Mouse (Mus musculus) testis, adult 2 months (tissue): Measurements from ENCODE around the gene Llgl2.

Source experiments
- CTCF ChIP-seq: fragments of 200-500 bp; IDR thresholded peaks from 2 replicates; pipeline ENCODE4 v1.5.1; 2012; ENCODE audit warnings: low read depth, mild to moderate bottlenecking, inconsistent platforms, low read length, moderate library complexity; ENCODE audit not compliant: control insufficient read depth, insufficient read depth, insufficient replicate concordance
- POLR2A ChIP-seq: fragments of 200-500 bp; IDR thresholded peaks from 2 replicates; pipeline ENCODE4 v1.6.1; 2012; ENCODE audit warnings: low read depth, mild to moderate bottlenecking, inconsistent platforms, low read length, moderate library complexity; ENCODE audit not compliant: control insufficient read depth

- TF ChIP-seq POLR2A (no peak), CTCF (no peak)
Measured at GRCm38 (mm10) chr11:115810377-115810776, 13.5 kb upstream of the Llgl2 start.
